Mouse (Mus musculus): Measurements from ENCODE around the gene Macf1.
A peak's percentile ranks its signal among the peaks of the same experiment; 100 is the strongest.
"Not testable (repeated sequence)": the region's sequence is repeated elsewhere in the genome, so short reads cannot be mapped to it uniquely, and the experiment has no call there.

The Macf1 gene

GRCm38 (mm10) chr4:123451991-123452390 is 232.2 kb downstream of the Macf1 start:
- peak; percentile 78 for DNase-seq (ENCODE audit: extremely low read depth, low read depth, low spot score)

GRCm38 (mm10) chr4:123449304-123449703 is 234.9 kb downstream of the Macf1 start:
- DNase-seq (ENCODE audit: extremely low read depth, low read depth, low spot score): no peak

GRCm38 (mm10) chr4:123448015-123448414 is 236.1 kb downstream of the Macf1 start:
- DNase-seq (ENCODE audit: extremely low read depth, low read depth, low spot score): no peak

GRCm38 (mm10) chr4:123447251-123447650 is 236.9 kb downstream of the Macf1 start:
- DNase-seq (ENCODE audit: extremely low read depth, low read depth, low spot score): no peak

- DNase-seq (ENCODE audit: extremely low read depth, low read depth, low spot score): peak; percentile 76
Measured at GRCm38 (mm10) chr4:123446754-123447153, 237.4 kb downstream of the Macf1 start.

- not testable (repeated sequence) for DNase-seq (ENCODE audit: extremely low read depth, low read depth, low spot score)
Measured at GRCm38 (mm10) chr4:123446221-123446620, 237.9 kb downstream of the Macf1 start.

GRCm38 (mm10) chr4:123438414-123438813 is 245.7 kb downstream of the Macf1 start:
- DNase-seq (ENCODE audit: extremely low read depth, low read depth, low spot score): no peak

- no peak for DNase-seq (ENCODE audit: extremely low read depth, low read depth, low spot score)
Measured at GRCm38 (mm10) chr4:123433171-123433570, 251.0 kb downstream of the Macf1 start.

DNA sequence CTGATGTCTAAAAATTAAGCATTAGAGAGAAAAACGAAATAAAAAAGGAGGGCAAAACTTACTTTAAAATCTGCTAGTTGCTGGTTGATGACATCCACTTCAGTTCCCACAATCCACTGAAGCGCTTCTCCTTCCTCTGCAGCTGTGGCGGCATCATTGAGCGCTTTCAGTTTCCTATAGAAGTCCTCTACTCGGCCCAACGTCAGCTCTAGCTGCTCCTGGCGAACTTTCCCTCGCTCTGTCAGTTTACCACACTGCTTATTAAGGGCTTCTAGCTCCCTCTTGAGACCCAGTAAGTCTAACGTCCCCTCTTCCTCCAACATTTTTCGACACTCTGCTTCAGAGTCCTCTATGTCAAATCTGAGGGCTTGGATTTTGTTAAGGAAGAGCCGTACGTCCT is 252.2 kb downstream of the Macf1 start:
- DNase-seq (ENCODE audit: extremely low read depth, low read depth, low spot score): no peak

GRCm38 (mm10) chr4:123427900-123428684 is 256.1 kb downstream of the Macf1 start:
- DNase-seq (ENCODE audit: extremely low read depth, low read depth, low spot score): no peak

GRCm38 (mm10) chr4:123427271-123427899 is 256.8 kb downstream of the Macf1 start:
- DNase-seq (ENCODE audit: extremely low read depth, low read depth, low spot score): no peak

DNA sequence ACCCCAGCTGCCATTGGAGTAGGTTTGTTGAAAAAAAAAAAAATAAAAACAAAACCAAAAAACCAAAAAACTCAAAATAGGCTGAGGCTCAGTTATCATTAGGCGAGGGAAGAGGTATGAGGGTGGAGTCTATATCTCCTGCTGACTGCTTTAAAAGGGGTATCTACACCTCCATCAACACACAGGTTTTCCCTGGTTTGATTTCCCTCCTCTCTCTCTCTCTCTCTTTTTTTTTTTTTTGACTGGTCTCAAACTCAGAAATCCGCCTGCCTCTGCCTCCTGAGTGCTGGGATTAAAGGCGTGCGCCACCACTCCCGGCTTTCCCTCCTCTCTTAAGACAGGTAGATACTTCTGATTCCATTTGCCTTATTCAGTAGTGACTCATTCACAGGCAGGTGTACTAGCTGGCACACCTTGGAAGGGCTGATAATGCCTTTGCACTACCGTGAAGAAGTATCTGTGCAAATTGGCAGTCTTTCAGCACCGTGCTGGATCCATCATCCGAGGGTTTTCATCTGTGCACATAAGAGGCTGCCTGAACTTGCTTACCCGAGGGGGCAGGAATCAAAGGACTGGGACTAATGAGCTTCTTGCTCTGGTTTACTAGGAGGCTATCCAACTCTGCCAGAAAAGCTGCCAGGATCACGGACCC is 257.6 kb downstream of the Macf1 start:
- DNase-seq (ENCODE audit: extremely low read depth, low read depth, low spot score): no peak

DNA sequence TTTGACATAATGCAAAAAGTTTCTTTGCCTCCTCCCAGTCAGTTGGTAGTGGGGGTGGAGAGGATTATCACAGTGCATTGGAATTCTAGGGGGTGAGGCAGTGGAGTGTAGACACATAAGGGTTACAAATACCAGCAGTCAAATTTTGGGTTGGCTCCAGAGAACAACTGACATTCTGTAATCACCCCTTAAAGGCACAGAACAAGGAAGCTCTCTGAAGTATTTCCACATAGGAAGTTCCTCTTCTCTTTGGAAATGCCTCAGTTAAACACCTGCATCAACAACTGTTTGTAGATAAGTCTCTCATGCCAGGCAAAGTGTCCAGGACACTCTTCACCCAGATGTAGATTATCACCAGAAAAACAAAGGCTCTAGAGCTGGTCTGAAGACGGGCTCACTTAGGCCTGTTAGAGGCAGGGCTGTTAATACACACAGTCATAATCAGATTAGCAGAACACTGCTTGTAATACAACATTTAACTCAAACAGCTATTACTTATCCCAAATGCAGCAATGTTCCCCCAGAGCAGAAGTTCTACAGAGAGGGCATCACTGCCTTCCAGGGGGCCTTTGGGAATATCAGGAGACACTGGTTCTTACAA is 258.4 kb downstream of the Macf1 start:
- peak; percentile 79 for DNase-seq (ENCODE audit: extremely low read depth, low read depth, low spot score)

DNA sequence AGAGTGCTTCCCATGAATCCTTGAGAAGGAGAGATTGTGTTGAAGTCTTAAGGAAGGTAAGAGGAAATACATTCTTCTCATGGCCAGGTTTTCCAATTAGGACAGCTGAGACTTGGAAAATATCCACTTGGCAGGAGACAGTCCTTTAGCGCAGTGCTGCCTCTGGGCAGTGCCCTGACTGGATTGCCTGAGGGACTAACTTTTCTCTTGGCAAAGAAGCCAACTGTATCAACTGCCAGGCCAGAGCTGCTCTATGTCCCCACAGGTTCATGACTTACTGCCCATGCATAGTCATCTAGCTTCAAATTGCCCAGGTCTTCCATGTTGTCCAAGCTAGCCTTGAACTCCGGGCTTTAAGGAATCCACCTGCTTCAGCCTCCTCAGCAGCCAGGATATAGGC is 260.1 kb downstream of the Macf1 start:
- DNase-seq (ENCODE audit: extremely low read depth, low read depth, low spot score): no peak

DNA sequence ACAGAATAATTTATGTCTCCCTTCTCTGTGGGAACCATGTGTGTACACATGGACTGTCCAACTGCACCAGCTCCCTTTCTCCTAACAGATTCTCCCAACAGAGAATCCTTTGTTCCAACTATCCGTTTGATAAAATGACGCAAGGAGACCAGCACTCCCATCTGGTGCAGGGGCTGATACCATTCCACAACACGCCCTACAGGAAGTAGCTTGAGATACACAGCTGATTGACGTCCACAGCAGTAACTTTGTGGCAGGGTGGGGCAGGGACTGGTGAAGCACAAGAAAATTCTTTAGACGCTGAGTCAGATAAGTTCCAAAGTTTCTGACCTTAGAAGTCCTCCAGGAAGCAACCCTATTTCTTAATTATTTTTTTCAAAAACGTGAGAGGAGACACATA is 261.3 kb downstream of the Macf1 start:
- no peak for DNase-seq (ENCODE audit: extremely low read depth, low read depth, low spot score)

GRCm38 (mm10) chr4:123418032-123418431 is 266.1 kb downstream of the Macf1 start:
- no peak for DNase-seq (ENCODE audit: extremely low read depth, low read depth, low spot score)

DNA sequence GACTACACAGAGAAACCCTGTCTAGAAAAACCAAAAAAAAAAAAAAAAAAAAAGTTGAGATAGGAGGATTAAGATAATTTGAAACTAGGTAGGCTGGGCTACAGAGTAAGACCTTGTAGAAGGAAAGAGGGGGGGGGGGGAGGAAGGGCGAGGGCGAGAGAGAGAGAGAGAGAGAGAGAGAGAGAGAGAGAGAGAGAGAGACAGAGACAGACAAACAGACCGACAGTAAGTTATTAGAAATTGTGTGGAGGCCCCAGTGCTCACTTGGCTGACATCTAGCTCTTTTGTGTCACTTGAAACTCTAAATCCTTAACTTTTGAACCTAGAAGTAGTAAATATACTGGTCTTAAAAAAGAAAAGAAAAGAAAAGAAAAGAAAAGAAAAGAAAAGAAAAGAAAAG is 266.7 kb downstream of the Macf1 start:
- no peak for DNase-seq (ENCODE audit: extremely low read depth, low read depth, low spot score)

DNA sequence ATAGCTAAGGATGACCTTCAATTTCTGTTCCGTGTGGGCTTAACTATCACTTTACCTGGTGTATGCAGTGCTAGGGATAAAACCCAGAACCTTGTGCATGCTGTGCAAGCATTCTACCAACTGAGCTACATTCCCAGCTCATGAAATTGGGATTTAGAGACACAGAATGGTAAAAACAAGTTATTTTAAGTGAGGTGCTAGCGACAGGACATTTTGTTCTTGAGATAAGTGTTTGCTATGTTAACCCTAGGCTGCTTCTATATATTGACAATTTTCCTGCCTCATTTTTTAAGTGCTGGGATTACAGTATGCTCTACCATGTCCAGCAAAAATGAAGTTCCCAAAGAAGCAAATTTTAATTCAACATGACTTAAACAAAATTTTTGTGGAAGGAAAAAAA is 267.3 kb downstream of the Macf1 start:
- no peak for DNase-seq (ENCODE audit: extremely low read depth, low read depth, low spot score)

DNA sequence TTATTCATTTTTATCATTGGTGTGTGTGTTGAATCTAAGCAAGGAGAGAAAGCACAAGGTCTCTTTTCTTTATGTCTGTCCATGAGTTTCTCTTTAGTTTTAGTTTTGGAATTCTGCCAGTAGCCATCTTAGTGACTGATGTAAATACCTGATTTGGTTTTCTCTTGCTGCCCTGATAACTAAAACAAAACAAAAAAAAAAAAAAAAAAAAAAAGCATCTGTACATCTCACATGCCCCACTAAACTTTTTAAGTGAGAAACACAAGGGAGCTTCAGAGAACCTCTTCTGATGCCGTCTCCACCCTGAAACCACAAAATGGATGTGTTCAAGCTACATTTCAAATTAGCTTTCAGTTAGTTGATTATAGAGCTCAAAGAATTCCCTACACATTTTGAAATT is 268.6 kb downstream of the Macf1 start:
- DNase-seq (ENCODE audit: extremely low read depth, low read depth, low spot score): no peak

GRCm38 (mm10) chr4:123413876-123414275 is 270.3 kb downstream of the Macf1 start:
- DNase-seq (ENCODE audit: extremely low read depth, low read depth, low spot score): no peak

DNA sequence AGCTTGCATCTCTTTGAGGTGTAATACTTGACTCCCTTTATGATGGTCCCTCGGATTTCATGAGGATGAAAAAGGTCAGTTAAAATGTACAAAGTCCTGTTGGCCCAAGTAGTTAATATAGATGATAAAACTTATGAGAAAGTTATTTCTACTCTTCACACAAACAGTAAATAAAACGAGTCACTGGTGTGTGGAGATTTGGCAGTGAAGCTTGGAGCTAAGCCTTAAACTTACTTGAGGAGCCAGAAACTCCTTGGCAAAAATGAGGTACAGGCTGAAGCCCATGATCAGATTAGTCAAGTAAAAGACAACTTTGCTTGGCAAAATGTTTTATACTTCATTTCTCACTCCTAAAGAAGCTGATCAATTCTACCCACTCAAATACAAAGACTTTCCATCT is 271.2 kb downstream of the Macf1 start:
- DNase-seq (ENCODE audit: extremely low read depth, low read depth, low spot score): no peak

- DNase-seq (ENCODE audit: extremely low read depth, low read depth, low spot score): no peak
Measured at GRCm38 (mm10) chr4:123412528-123412878, 271.7 kb downstream of the Macf1 start.

Measured in fat pad, adult 2 months (tissue).